Mouse (Mus musculus) heart, adult 2 months (tissue): Measurements from ENCODE around the gene Mepce. TPM values are rescaled to one million over a fixed set of nuclear protein-coding genes. Genes with fewer than 3 reads are reported as not detected.

Experiments
- DNase-seq, 2 experiments: peaks; one replicate each; pipeline ENCODE4 v3.0.0; 2021
- H3K27ac ChIP-seq: fragments of 200-600 bp; 2 replicates; pipeline ENCODE4 v1.8.1; 2022
- H3K27me3 ChIP-seq: fragments of 200-500 bp; 2 replicates; pipeline ENCODE4 v1.6.1; 2012; ENCODE audit warnings: mild to moderate bottlenecking, low read length, inconsistent platforms, mixed read lengths; ENCODE audit not compliant: control insufficient read depth, insufficient read depth
- H3K36me3 ChIP-seq: fragments of 200-500 bp; 2 replicates; pipeline ENCODE4 v1.6.1; 2012; ENCODE audit warnings: low read length, inconsistent platforms; ENCODE audit not compliant: control insufficient read depth, insufficient read depth
- H3K4me1 ChIP-seq: fragments of 200-500 bp; 2 replicates; pipeline ENCODE4 v1.6.1; 2011; ENCODE audit warnings: low read length; ENCODE audit not compliant: control insufficient read depth, insufficient read depth
- H3K4me3 ChIP-seq: fragments of 200-600 bp; 2 replicates; pipeline ENCODE4 v1.8.1; 2022
- H3K79me2 ChIP-seq: fragments of 200-500 bp; replicated peaks from 2 replicates; pipeline ENCODE4 v1.6.1; 2012; ENCODE audit warnings: mild to moderate bottlenecking, inconsistent platforms, low read length, moderate library complexity, mixed read lengths; ENCODE audit not compliant: control insufficient read depth, insufficient read depth
- H3K9ac ChIP-seq: fragments of 200-500 bp; 2 replicates; pipeline ENCODE4 v1.6.1; 2012; ENCODE audit warnings: low read depth, mild to moderate bottlenecking, control low read depth, inconsistent platforms, low read length, mixed read lengths
- CTCF ChIP-seq: fragments of 200-600 bp; IDR thresholded peaks from 2 replicates; pipeline ENCODE4 v1.8.1; 2022; ENCODE audit warnings: antibody characterized with exemption, mild to moderate bottlenecking, moderate library complexity
- EP300 ChIP-seq: fragments of 200-500 bp; IDR thresholded peaks from 2 replicates; pipeline ENCODE4 v1.6.1; 2011; ENCODE audit warnings: low read depth, low read length, control low read depth; ENCODE audit not compliant: insufficient read depth
- POLR2A ChIP-seq: fragments of 200-500 bp; IDR thresholded peaks from 2 replicates; pipeline ENCODE4 v1.6.1; 2011; ENCODE audit warnings: mild to moderate bottlenecking, low read depth, low read length, control low read depth; ENCODE audit not compliant: insufficient read depth
- WGBS: fragments of 180-500 bp; shearing (Covaris S2); methylation state at CpG from one replicate; pipeline ENCODE4 v1.1.7; 2018; 5-methylcytosine and 5-hydroxymethylcytosine counted together
- intact Hi-C: fragments of 180-260 bp; cut with DNase I; formaldehyde crosslinking; loops from one replicate; pipeline ENCODE4 v1.15.1; 2025
- polyA plus RNA-seq: library from polyadenylated mRNA; depleted of rRNA; stranded (reverse); fragments of >200 nt; gene quantifications from 2 replicates; pipeline ENCODE4 v1.2.3, GENCODE M21; 2012
- total RNA-seq, 2 experiments: library from RNA; stranded (reverse); gene quantifications; 2 replicates each; pipeline ENCODE4 v1.2.3; 2021

Gene Mepce
- total and polyA plus RNA-seq, 3 experiments: 21.3 to 26.0 (median 24.1) TPM

DNA sequence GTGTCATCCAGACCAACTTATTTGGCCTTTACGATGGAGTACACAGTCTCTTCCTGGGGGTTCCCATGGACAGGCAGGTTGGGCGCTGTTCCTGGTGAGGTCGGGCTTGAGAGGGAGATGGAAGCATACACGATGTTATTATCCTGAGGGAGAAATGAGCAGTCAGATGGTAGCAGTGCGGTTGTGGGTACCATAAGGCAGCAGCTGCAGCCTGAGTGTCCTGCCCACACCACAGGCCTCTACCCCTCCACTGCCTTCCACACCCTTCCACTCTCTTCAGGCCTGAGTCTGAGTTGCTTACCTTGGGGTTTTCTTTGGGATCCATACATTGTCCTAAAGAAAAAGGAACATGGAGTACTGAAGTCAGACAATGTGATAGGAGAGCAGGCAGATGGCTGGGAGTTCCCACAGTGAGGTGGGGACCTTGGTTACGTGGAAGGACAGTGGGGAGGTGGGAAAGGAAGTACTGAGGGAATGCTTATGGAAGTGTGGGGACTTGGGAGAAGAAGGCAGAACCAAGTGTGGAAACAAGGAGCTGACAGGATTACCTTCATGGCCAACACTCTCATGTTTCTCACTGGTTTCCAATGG lies 36.1 kb upstream of the Mepce start:
- TF ChIP-seq CTCF: no peak
- no peak for TF ChIP-seq EP300
- Histone ChIP-seq H3K27me3 (no peaks in the 10 kb centered on the region), H3K79me2 (no peaks in the 10 kb centered on the region), H3K4me3 (no peak overlapping the region), H3K36me3 (no peaks in the 10 kb centered on the region), H3K4me1 (no peaks in the 10 kb centered on the region), H3K9ac (no peak overlapping the region), H3K27ac (no peak overlapping the region)
- intact Hi-C loops: no loop called here
- 87% methylated on average over 6 of the region's 6 CpGs for WGBS
- no peak for DNase-seq

DNA sequence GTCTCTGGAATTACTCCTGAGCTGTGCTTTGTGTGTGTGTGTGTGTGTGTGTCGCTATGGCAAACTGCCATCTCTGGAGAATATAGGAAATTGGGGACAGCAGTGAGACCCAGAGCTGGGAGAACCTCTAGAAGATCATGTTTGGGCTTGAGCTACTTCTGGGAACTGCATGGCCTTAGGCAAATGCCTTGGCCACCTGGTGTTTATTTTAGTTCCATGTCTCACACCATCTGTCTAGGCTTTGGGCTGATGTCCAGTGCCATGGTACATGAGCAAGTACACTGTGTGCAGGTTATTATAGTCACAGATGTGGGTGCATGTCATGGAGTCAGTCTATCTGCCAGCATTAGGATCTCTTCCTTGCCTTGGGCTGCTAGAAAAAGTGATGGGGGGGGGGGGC lies 35.1 kb upstream of the Mepce start:
- DNase-seq: no peak
- Histone ChIP-seq H3K4me1 (no peaks in the 10 kb centered on the region), H3K36me3 (no peaks in the 10 kb centered on the region), H3K27ac (no peak overlapping the region), H3K27me3 (no peaks in the 10 kb centered on the region), H3K9ac (no peak overlapping the region), H3K79me2 (no peaks in the 10 kb centered on the region), H3K4me3 (no peak overlapping the region)
- WGBS: 89% methylated on average over 1 of the region's 1 CpGs
- intact Hi-C loops: no loop called here
- TF ChIP-seq EP300 (no peak), CTCF (no peak), POLR2A (no peak)

DNA sequence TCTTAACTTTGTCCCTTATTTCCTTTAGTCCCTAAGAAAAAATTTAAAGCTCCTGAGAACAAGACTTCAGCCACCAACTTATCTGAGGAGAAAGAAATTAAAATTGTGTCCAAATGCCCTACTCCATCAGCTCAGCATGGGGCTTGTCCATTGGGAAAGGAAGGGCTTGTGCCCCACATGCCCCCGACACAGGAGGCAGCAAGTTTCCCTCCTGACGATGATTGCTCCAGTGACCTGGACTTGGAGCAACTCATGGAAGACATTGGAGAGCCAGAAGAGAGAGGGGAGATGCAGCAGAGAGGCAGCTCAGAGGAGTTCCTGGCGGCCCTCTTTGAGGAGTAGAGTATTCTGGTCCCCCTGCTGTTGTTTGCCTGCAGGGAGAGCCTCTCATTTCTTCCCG lies 34.7 kb upstream of the Mepce start:
- intact Hi-C loops: no loop called here
- Histone ChIP-seq H3K36me3 (no peaks in the 10 kb centered on the region), H3K4me1 (no peaks in the 10 kb centered on the region; the same call in 1 of the 2 replicates), H3K79me2 (no peaks in the 10 kb centered on the region), H3K9ac (no peak overlapping the region), H3K4me3 (no peak overlapping the region), H3K27ac (no peak overlapping the region), H3K27me3 (no peaks in the 10 kb centered on the region)
- WGBS: 75% methylated on average over 4 of the region's 4 CpGs
- TF ChIP-seq CTCF (no peak), EP300 (no peak), POLR2A (no peak)
- DNase-seq: no peak

DNA sequence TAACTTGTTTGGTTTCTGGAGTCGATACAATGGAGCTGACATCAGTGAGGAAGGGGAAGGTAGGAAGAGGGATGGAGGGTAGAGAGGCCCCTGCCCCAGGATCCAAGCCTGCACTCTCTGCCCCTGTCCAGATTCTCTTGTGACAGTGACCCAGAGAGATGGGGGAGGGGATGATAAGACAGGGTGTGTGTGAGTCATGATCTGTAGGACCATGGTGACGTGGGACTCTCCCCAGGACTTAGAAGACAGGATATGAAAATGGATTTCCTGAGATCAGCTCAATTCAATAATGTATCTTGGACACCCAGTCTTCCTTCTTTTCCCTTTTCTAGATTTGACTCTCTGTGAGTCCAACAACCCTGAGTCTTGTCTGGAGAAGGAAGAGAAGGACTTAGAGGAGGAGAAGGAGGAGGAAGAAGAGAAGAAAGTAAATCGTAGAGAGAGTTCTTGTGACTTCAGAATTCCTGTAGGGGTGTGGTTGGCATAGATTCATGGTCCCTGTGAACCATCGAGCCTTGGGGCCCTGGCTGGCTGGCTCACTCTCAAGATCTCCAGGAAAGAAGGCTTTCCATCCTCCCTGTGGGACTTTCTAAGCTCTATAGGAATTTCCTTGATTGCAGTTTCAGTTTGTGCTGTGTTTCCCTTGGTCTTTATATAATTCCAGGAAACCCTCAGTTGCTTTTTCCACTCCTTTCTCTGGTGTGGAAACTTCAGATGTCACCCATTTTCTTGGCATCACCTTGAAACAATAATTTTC lies 30.2 kb upstream of the Mepce start:
- intact Hi-C loops: no loop called here
- H3K27me3 ChIP-seq: no peaks in the 10 kb centered on the region
- H3K4me1 ChIP-seq: no peaks in the 10 kb centered on the region; the same call in 1 of the 2 replicates
- H3K79me2 ChIP-seq: no peaks in the 10 kb centered on the region
- no peak overlapping the region for H3K4me3 ChIP-seq
- WGBS: 19% methylated on average over 4 of the region's 4 CpGs
- H3K36me3 ChIP-seq: no peaks in the 10 kb centered on the region
- DNase-seq: no peak
- TF ChIP-seq EP300: no peak
- TF ChIP-seq POLR2A: no peak
- TF ChIP-seq CTCF: no peak
- H3K9ac ChIP-seq: no peak overlapping the region
- H3K27ac ChIP-seq: no peak overlapping the region

DNA sequence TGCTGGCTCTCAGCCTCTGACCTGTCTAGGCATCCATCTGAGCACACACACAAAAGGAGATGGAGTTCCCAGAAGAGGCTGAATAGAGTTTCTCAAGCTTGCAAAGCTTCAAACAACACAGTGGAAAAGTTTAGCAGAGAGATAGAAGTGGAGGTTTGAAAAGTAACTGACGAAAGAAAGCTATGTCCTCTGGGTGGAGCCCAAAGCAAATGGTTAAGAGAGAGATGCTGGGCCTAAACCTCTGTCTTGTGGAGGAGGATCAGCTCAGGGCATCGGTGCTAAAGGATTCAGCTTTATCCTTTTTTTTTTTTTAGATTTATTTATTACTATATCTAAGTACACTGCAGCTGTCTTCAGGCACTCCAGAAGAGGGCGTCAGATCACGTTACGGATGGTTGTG lies 20.9 kb upstream of the Mepce start:
- Histone ChIP-seq H3K27ac (no peak overlapping the region), H3K36me3 (no peaks in the 10 kb centered on the region), H3K79me2 (no peaks in the 10 kb centered on the region), H3K9ac (no peak overlapping the region), H3K27me3 (no peaks in the 10 kb centered on the region), H3K4me1 (no peaks in the 10 kb centered on the region), H3K4me3 (no peak overlapping the region)
- no peak for TF ChIP-seq POLR2A
- no peak for TF ChIP-seq EP300
- TF ChIP-seq CTCF: no peak
- 91% methylated on average over 5 of the region's 5 CpGs for WGBS
- intact Hi-C loops: no loop called here
- DNase-seq: no peak

DNA sequence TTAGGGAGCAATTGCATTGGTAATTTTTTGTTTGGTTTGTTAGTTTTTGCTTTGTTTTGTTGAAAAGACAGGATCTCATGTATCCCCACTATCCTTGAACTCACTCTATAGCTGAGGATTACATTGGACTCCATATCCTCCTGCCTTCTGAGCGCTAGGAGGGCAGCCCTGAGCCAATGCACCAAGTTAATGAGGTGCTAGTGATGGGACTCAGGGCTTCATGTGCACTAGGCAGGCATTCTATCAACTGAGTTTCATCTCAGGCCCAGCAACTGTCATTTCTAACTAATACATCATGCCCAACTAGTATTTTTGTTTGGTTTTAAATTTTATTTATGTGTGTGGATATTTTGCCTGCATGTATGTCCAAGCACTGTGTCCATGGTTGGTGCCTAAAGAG lies 18.7 kb upstream of the Mepce start:
- H3K9ac ChIP-seq: no peak overlapping the region
- intact Hi-C loops: no loop called here
- TF ChIP-seq EP300 (no peak), POLR2A (no peak), CTCF (no peak)
- H3K36me3 ChIP-seq: no peaks in the 10 kb centered on the region
- no peak overlapping the region for H3K4me3 ChIP-seq
- no peak overlapping the region for H3K27ac ChIP-seq
- no peaks in the 10 kb centered on the region for H3K27me3 ChIP-seq
- no peaks in the 10 kb centered on the region for H3K4me1 ChIP-seq
- H3K79me2 ChIP-seq: no peaks in the 10 kb centered on the region
- 91% methylated on average over 1 of the region's 1 CpGs for whole genome bisulfite sequencing
- DNase-seq: no peak
